Mouse (Mus musculus) induced T-regulatory cell, adult 2 months (primary cell): ENCODE measurements at regions not wholly inside any gene's neighbourhood (a gene's known extent, or its start where the extent isn't known, plus 50 kb on each side); places are given as distances from the start of the nearest gene placed in this dataset.

Experiments used
- DNase-seq: peaks from one replicate; pipeline ENCODE4 v3.0.0-alpha.2; 2012; ENCODE audit warnings: low read depth

GRCm38 (mm10) chr2:10825278-10826133 is 346.4 kb upstream of the Prkcq start:
- DNase-seq = peak; percentile 79

- DNase-seq = no peak
These were observed 345.7 kb upstream of the Prkcq start for GRCm38 (mm10) chr2:10826134-10826767.

- no peak for DNase-seq
These were observed 331.9 kb upstream of the Prkcq start for GRCm38 (mm10) chr2:10839976-10840375.

GRCm38 (mm10) chr2:10861654-10862292 is 310.1 kb upstream of the Prkcq start:
- no peak for DNase-seq

- DNase-seq = no peak
These were observed 307.5 kb upstream of the Prkcq start for GRCm38 (mm10) chr2:10864451-10864850.

- no peak for DNase-seq
These were observed 297.6 kb upstream of the Prkcq start for GRCm38 (mm10) chr2:10874303-10874702.

GRCm38 (mm10) chr2:10901926-10902325 is 270.0 kb upstream of the Prkcq start:
- DNase-seq = no peak

- DNase-seq = peak; percentile 14
These were observed 252.0 kb upstream of the Prkcq start for GRCm38 (mm10) chr2:10919955-10920354.

GRCm38 (mm10) chr2:10920686-10921485 is 251.0 kb upstream of the Prkcq start:
- no peak for DNase-seq

- DNase-seq = no peak
These were observed 250.1 kb upstream of the Prkcq start for GRCm38 (mm10) chr2:10921486-10922450.

- no peak for DNase-seq
These were observed 247.9 kb upstream of the Prkcq start for GRCm38 (mm10) chr2:10923984-10924383.

GRCm38 (mm10) chr2:10925361-10925760 is 246.5 kb upstream of the Prkcq start:
- no peak for DNase-seq

GRCm38 (mm10) chr2:10937405-10937804 is 234.5 kb upstream of the Prkcq start:
- no peak for DNase-seq

- no peak for DNase-seq
These were observed 206.7 kb upstream of the Prkcq start for GRCm38 (mm10) chr2:10965224-10965623.

- DNase-seq = no peak
These were observed 205.0 kb upstream of the Prkcq start for GRCm38 (mm10) chr2:10966891-10967290.

GRCm38 (mm10) chr2:10969111-10969689 is 202.7 kb upstream of the Prkcq start:
- DNase-seq = no peak

- no peak for DNase-seq
These were observed 199.9 kb upstream of the Prkcq start for GRCm38 (mm10) chr2:10972051-10972450.

GRCm38 (mm10) chr2:10978772-10979171 is 193.1 kb upstream of the Prkcq start:
- no peak for DNase-seq

GRCm38 (mm10) chr2:10986101-10986500 is 185.8 kb upstream of the Prkcq start:
- no peak for DNase-seq

GRCm38 (mm10) chr2:10990043-10990728 is 181.7 kb upstream of the Prkcq start:
- no peak for DNase-seq
